Mouse (Mus musculus) heart, postnatal 10 days (tissue): Measurements from ENCODE around the gene Mucl2. TPM values are rescaled to one million over a fixed set of nuclear protein-coding genes. Genes with fewer than 3 reads are reported as not detected.
"Not testable (repeated sequence)": the region's sequence is repeated elsewhere in the genome, so short reads cannot be mapped to it uniquely, and the experiment has no call there.

Source experiments
- DNase-seq, 2 experiments: peaks; one replicate each; pipeline ENCODE4 v3.0.0; 2021
- intact Hi-C: fragments of 180-260 bp; cut with DNase I; formaldehyde crosslinking; loops from one replicate; pipeline ENCODE4 v1.15.1; 2025
- microRNA-seq, 2 experiments: library from miRNA; unstranded; fragments of <30 nt; microRNA quantifications; one replicate each; pipeline ENCODE4 v1.2.0; 2022
- total RNA-seq, 2 experiments: library from RNA; stranded (reverse); gene quantifications; 2 replicates each; pipeline ENCODE4 v1.2.3; 2021

Gene Mucl2
- total RNA-seq: not detected

GRCm38 (mm10) chr15:103899212-103899611, at the start of gene Mucl2:
Mucl2 (minus strand) TSS chr15:103899312.
- DNase-seq: no peak
- intact Hi-C loops: no loop called here

DNA sequence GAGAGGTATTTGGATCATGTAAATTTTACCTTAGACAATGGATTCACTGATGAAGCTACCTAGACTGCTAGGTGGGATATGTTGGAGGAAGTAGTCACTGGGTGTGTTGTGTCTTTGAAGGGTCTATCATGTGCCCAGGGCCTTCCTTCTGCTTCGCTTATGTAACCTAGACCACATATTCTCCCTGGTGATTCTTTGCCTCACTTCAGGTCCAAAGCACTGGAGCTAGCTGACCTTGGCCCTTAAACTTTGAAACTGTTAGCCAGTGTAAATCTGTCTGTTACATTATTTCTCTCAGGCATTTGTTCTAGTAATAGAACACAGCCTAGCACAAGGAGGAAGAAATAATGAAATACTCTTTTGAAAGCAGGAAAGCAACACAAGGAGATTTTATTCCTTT, 13.9 kb upstream of the Mucl2 start:
- intact Hi-C loops, DNase-seq: not testable (repeated sequence)

Small RNA genes lying within 50 kb of the gene (microRNA-seq; reads per million reads assigned to microRNA genes)
- 0 reads per million in 2 experiments for gene Gm22852

Other genes with a start within 250 kb of the Mucl2 start
- not detected for gene Mucl1, start 143.8 kb downstream of the Mucl2 start, total RNA-seq